Mouse (Mus musculus): ENCODE data around the gene Chmp6. TPM values are rescaled to one million over a fixed set of nuclear protein-coding genes. Genes with fewer than 3 reads are reported as not detected.

Chmp6 gene
- total and polyA plus RNA-seq, 2 experiments from 2014 or later, result 115 to 117 TPM

- peaks cover 36% of the 10 kb centered on the region; the same call in 1 of the 2 replicates for H3K36me3 ChIP-seq (ENCODE audit: insufficient read depth, low read length)
- WGBS, result 81% methylated on average over 9 of the region's 9 CpGs
- no peak for ATAC-seq
- no peak for TF ChIP-seq CTCF (IDR thresholded peaks at IDR 0.05; ENCODE audit: low read depth)
- H3K9ac ChIP-seq (replicated peaks; ENCODE audit: low read length), result no peak overlapping the region
- H3K9me3 ChIP-seq (ENCODE audit: low read length), result no peaks in the 10 kb centered on the region
- H3K27me3 ChIP-seq (ENCODE audit: insufficient read depth, low read length), result no peaks in the 10 kb centered on the region
- DNase-seq (ENCODE audit: low spot score), result no peak
- no peak overlapping the region for H3K4me3 ChIP-seq (ENCODE audit: low read length)
- no peak overlapping the region for H3K4me2 ChIP-seq (ENCODE audit: low read depth, low read length)
- H3K4me1 ChIP-seq (ENCODE audit: insufficient read depth, low read length), result no peaks in the 10 kb centered on the region
- H3K27ac ChIP-seq, result no peak overlapping the region
These were observed 37.6 kb upstream of the Chmp6 start for GRCm38 (mm10) chr11:119875685-119876084.

DNA sequence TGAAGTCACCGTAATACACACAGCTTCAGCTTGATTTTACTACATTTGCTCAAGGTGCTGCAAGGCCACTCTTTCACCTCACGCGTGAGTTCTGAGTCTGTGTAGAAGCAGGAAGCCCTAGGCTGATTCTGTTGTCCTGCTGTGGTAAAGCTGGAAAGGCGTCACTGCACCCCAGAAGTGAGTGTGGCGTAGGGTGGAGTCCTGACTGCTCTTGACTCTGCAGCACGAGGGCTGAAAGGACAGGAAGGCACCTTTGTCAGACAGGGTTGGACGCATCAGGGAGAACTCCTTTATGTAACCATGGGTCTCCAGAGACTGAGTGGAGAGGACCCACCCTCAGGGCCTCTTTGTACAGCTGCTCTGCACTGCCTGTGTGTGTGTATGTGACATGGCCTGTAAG, 36.1 kb upstream of the Chmp6 start:
- no peak overlapping the region for H3K9ac ChIP-seq (replicated peaks; ENCODE audit: low read length)
- H3K9me3 ChIP-seq (ENCODE audit: low read length), result no peaks in the 10 kb centered on the region
- H3K4me1 ChIP-seq (ENCODE audit: insufficient read depth, low read length), result no peaks in the 10 kb centered on the region
- no peak overlapping the region for H3K4me3 ChIP-seq (ENCODE audit: low read length)
- 95% methylated on average over 7 of the region's 7 CpGs for WGBS
- H3K27ac ChIP-seq, result no peak overlapping the region
- no peak for DNase-seq (ENCODE audit: low spot score)
- peaks cover 27% of the 10 kb centered on the region; the same call in 1 of the 2 replicates for H3K36me3 ChIP-seq (ENCODE audit: insufficient read depth, low read length)
- TF ChIP-seq CTCF (IDR thresholded peaks at IDR 0.05; ENCODE audit: low read depth), result no peak
- no peaks in the 10 kb centered on the region for H3K27me3 ChIP-seq (ENCODE audit: insufficient read depth, low read length)
- no peak overlapping the region for H3K4me2 ChIP-seq (ENCODE audit: low read depth, low read length)
- ATAC-seq, result no peak

- 89% methylated on average over 5 of the region's 5 CpGs for WGBS
- Histone ChIP-seq H3K27me3 (ENCODE audit: insufficient read depth, low read length) (no peaks in the 10 kb centered on the region), H3K9ac (replicated peaks; ENCODE audit: low read length) (no peak overlapping the region), H3K27ac (no peak overlapping the region), H3K36me3 (ENCODE audit: insufficient read depth, low read length) (peaks cover 11% of the 10 kb centered on the region; the same call in 1 of the 2 replicates), H3K9me3 (ENCODE audit: low read length) (no peaks in the 10 kb centered on the region), H3K4me3 (ENCODE audit: low read length) (no peak overlapping the region), H3K4me1 (ENCODE audit: insufficient read depth, low read length) (no peaks in the 10 kb centered on the region), H3K4me2 (ENCODE audit: low read depth, low read length) (no peak overlapping the region)
- TF ChIP-seq CTCF (IDR thresholded peaks at IDR 0.05; ENCODE audit: low read depth), result no peak
- DNase-seq (ENCODE audit: low spot score) (no peak), ATAC-seq (no peak)
These were observed 33.7 kb upstream of the Chmp6 start for GRCm38 (mm10) chr11:119879573-119879972.

GRCm38 (mm10) chr11:119883646-119884045, 29.6 kb upstream of the Chmp6 start:
- no peak for DNase-seq (ENCODE audit: low spot score)
- Histone ChIP-seq H3K36me3 (ENCODE audit: insufficient read depth, low read length) (peaks cover 17% of the 10 kb centered on the region; the same call in 1 of the 2 replicates), H3K4me3 (ENCODE audit: low read length) (no peak overlapping the region), H3K27me3 (ENCODE audit: insufficient read depth, low read length) (no peaks in the 10 kb centered on the region), H3K4me2 (ENCODE audit: low read depth, low read length) (no peak overlapping the region), H3K4me1 (ENCODE audit: insufficient read depth, low read length) (no peaks in the 10 kb centered on the region), H3K9me3 (ENCODE audit: low read length) (no peaks in the 10 kb centered on the region), H3K9ac (replicated peaks; ENCODE audit: low read length) (no peak overlapping the region), H3K27ac (no peak overlapping the region)
- no peak for TF ChIP-seq CTCF (IDR thresholded peaks at IDR 0.05; ENCODE audit: low read depth)
- no peak for ATAC-seq
- 72% methylated on average over 2 of the region's 2 CpGs for WGBS

- WGBS, result 98% methylated on average over 3 of the region's 3 CpGs
- H3K36me3 ChIP-seq (ENCODE audit: insufficient read depth, low read length), result peaks cover 40% of the 10 kb centered on the region
- ATAC-seq, result no peak
These were observed 23.3 kb upstream of the Chmp6 start for GRCm38 (mm10) chr11:119889966-119890365.

GRCm38 (mm10) chr11:119891601-119892215, 21.5 kb upstream of the Chmp6 start:
- H3K27ac ChIP-seq, result no peak overlapping the region
- H3K27me3 ChIP-seq (ENCODE audit: insufficient read depth, low read length), result no peaks in the 10 kb centered on the region
- H3K9ac ChIP-seq (replicated peaks; ENCODE audit: low read length), result no peak overlapping the region
- no peaks in the 10 kb centered on the region for H3K4me1 ChIP-seq (ENCODE audit: insufficient read depth, low read length)
- H3K4me2 ChIP-seq (ENCODE audit: low read depth, low read length), result no peak overlapping the region
- H3K9me3 ChIP-seq (ENCODE audit: low read length), result no peaks in the 10 kb centered on the region
- WGBS, result 78% methylated on average over 7 of the region's 7 CpGs
- TF ChIP-seq CTCF (IDR thresholded peaks at IDR 0.05; ENCODE audit: low read depth), result no peak
- no peak for ATAC-seq
- H3K4me3 ChIP-seq (ENCODE audit: low read length), result no peak overlapping the region
- DNase-seq (ENCODE audit: low spot score), result no peak
- peaks cover 29% of the 10 kb centered on the region for H3K36me3 ChIP-seq (ENCODE audit: insufficient read depth, low read length)

More at GRCm38 (mm10) chr11:119889966-119890365, 23.3 kb upstream of the Chmp6 start:
- Histone ChIP-seq H3K4me2 (ENCODE audit: low read depth, low read length) (no peak overlapping the region), H3K4me3 (ENCODE audit: low read length) (no peak overlapping the region), H3K27ac (no peak overlapping the region), H3K9ac (replicated peaks; ENCODE audit: low read length) (no peak overlapping the region), H3K4me1 (ENCODE audit: insufficient read depth, low read length) (no peaks in the 10 kb centered on the region), H3K9me3 (ENCODE audit: low read length) (no peaks in the 10 kb centered on the region), H3K27me3 (ENCODE audit: insufficient read depth, low read length) (no peaks in the 10 kb centered on the region)
- no peak for TF ChIP-seq CTCF (IDR thresholded peaks at IDR 0.05; ENCODE audit: low read depth)
- DNase-seq (ENCODE audit: low spot score), result no peak

GRCm38 (mm10) chr11:119893667-119894236, 19.5 kb upstream of the Chmp6 start:
- Histone ChIP-seq H3K27ac (peak overlapping the region; percentile 54; the same call in 1 of the 2 replicates), H3K9ac (replicated peaks; ENCODE audit: low read length) (no peak overlapping the region), H3K27me3 (ENCODE audit: insufficient read depth, low read length) (no peaks in the 10 kb centered on the region), H3K36me3 (ENCODE audit: insufficient read depth, low read length) (peaks cover 30% of the 10 kb centered on the region), H3K9me3 (ENCODE audit: low read length) (no peaks in the 10 kb centered on the region), H3K4me3 (ENCODE audit: low read length) (no peak overlapping the region), H3K4me1 (ENCODE audit: insufficient read depth, low read length) (no peaks in the 10 kb centered on the region), H3K4me2 (ENCODE audit: low read depth, low read length) (no peak overlapping the region)
- peak; percentile 26 for DNase-seq (ENCODE audit: low spot score)
- no peak for TF ChIP-seq CTCF (IDR thresholded peaks at IDR 0.05; ENCODE audit: low read depth)
- no peak for ATAC-seq
- WGBS, result 52% methylated on average over 10 of the region's 10 CpGs

Measured in hindbrain, postnatal 0 days (tissue).